Mouse (Mus musculus) forebrain, postnatal 0 days (tissue): ENCODE measurements around the gene Matk. TPM values are rescaled to one million over a fixed set of nuclear protein-coding genes. Genes with fewer than 3 reads are reported as not detected.
A peak's percentile ranks its signal among the peaks of the same experiment; 100 is the strongest.

ENCODE experiments used
- ATAC-seq: fragments of 200-750 bp; cut with Nextera tagmentation; 2 replicates; pipeline ENCODE4 v1.8.0; 2017; ENCODE audit warnings: mild to moderate bottlenecking, moderate library complexity
- DNase-seq: peaks from one replicate; pipeline ENCODE4 v3.0.0-alpha.2; 2015
- H3K27ac ChIP-seq: fragments of 300-500 bp; sonication (generic); 2 replicates; pipeline ENCODE4 v1.5.1; 2014; ENCODE audit warnings: low read depth, mild to moderate bottlenecking, antibody characterized with exemption, low read length, moderate library complexity, mixed read lengths
- H3K27me3 ChIP-seq: fragments of 300-500 bp; sonication (generic); 2 replicates; pipeline ENCODE4 v1.6.1; 2014; ENCODE audit warnings: mild to moderate bottlenecking, low read length, mixed read lengths; ENCODE audit not compliant: insufficient read depth
- H3K36me3 ChIP-seq: fragments of 300-500 bp; sonication (generic); 2 replicates; pipeline ENCODE4 v1.6.1; 2014; ENCODE audit warnings: mild to moderate bottlenecking, moderate library complexity; ENCODE audit not compliant: insufficient read depth
- H3K4me1 ChIP-seq: fragments of 300-500 bp; sonication (generic); 2 replicates; pipeline ENCODE4 v1.6.1; 2014; ENCODE audit warnings: antibody characterized with exemption; ENCODE audit not compliant: insufficient read depth
- H3K4me2 ChIP-seq: fragments of 300-500 bp; sonication (generic); 2 replicates; pipeline ENCODE4 v1.6.1; 2014; ENCODE audit warnings: low read depth, mild to moderate bottlenecking, moderate library complexity
- H3K4me3 ChIP-seq: fragments of 300-500 bp; sonication (generic); 2 replicates; pipeline ENCODE4 v1.5.1; 2014; ENCODE audit warnings: low read depth, low read length, mixed read lengths
- H3K9ac ChIP-seq: fragments of 300-500 bp; sonication (generic); 2 replicates; pipeline ENCODE4 v1.6.1; 2014; ENCODE audit warnings: mild to moderate bottlenecking
- H3K9me3 ChIP-seq: fragments of 300-500 bp; sonication (generic); 2 replicates; pipeline ENCODE4 v1.6.1; 2016; ENCODE audit warnings: low read length
- CTCF ChIP-seq: sonication (generic); IDR thresholded peaks from 2 replicates; pipeline ENCODE4 v1.5.1; 2016; ENCODE audit warnings: antibody characterized with exemption, control low read depth, low read depth
- WGBS: fragments of 180-500 bp; shearing (Covaris S2); extraction: QIAGEN DNeasy Blood & Tissue Kit; methylation state at CpG from one replicate; pipeline ENCODE4 v1.1.7; 2014; 5-methylcytosine and 5-hydroxymethylcytosine counted together
- polyA plus RNA-seq: library from polyadenylated mRNA; unstranded; fragments of >200 nt; fragmentation: Nextera tagmentation; extraction: Ambion mirVana; gene quantifications from 2 replicates; pipeline ENCODE4 v1.2.1, GENCODE M21; 2015
- total RNA-seq: library from RNA; depleted of rRNA; stranded (reverse); fragments of >200 nt; gene quantifications from 2 replicates; pipeline ENCODE4 v1.2.3, GENCODE M21; 2014

Gene Matk
- total and polyA plus RNA-seq, 2 experiments from 2014 or later, result 79.4 to 87.3 TPM

GRCm38 (mm10) chr10:81231436-81231835, 21.3 kb upstream of the Matk start:
- peak overlapping the region; percentile 99; the same call in 1 of the 2 replicates for H3K9ac ChIP-seq
- ATAC-seq, result no peak
- WGBS, result 46% methylated on average over 7 of the region's 7 CpGs

GRCm38 (mm10) chr10:81232580-81233225, 20.0 kb upstream of the Matk start, which contains the start of gene Zfr2:
Zfr2 (plus strand) TSS chr10:81233155.
- peak within 1 kb of the TSS; percentile 72 for H3K4me3 ChIP-seq
- no peaks in the 10 kb centered on the region for H3K27me3 ChIP-seq
- TF ChIP-seq CTCF, result no peak
- 15% methylated on average over 29 of the region's 29 CpGs for WGBS
- DNase-seq (peak; percentile 90), ATAC-seq (peak; percentile 72)
- H3K4me2 ChIP-seq, result peak within 1 kb of the TSS; percentile 73
- H3K4me1 ChIP-seq, result peaks cover 17% of the 10 kb centered on the region
- peak within 1 kb of the TSS; percentile 81 for H3K9ac ChIP-seq
- H3K36me3 ChIP-seq, result 0 out of 2 replicates have a peak, but pooled peaks cover 2% of the 10 kb centered on the region
- H3K9me3 ChIP-seq, result no peaks in the 10 kb centered on the region
- H3K27ac ChIP-seq, result peak within 1 kb of the TSS; percentile 62

More at GRCm38 (mm10) chr10:81231436-81231835, 21.3 kb upstream of the Matk start:
- no peak for TF ChIP-seq CTCF
- DNase-seq, result no peak
- H3K9me3 ChIP-seq, result no peaks in the 10 kb centered on the region
- H3K27ac ChIP-seq, result peak overlapping the region; percentile 98
- peaks cover 17% of the 10 kb centered on the region for H3K4me1 ChIP-seq
- no peaks in the 10 kb centered on the region for H3K27me3 ChIP-seq
- no peaks in the 10 kb centered on the region for H3K36me3 ChIP-seq
- peak overlapping the region; percentile 78 for H3K4me3 ChIP-seq
- H3K4me2 ChIP-seq, result peak overlapping the region; percentile 72

- Histone ChIP-seq H3K36me3 (0 out of 2 replicates have a peak, but pooled peaks cover 4% of the 10 kb centered on the region), H3K4me1 (peaks cover 17% of the 10 kb centered on the region), H3K9ac (peak overlapping the region; percentile 81), H3K27me3 (no peaks in the 10 kb centered on the region), H3K9me3 (no peaks in the 10 kb centered on the region), H3K4me2 (peak overlapping the region; percentile 73), H3K4me3 (peak overlapping the region; percentile 72), H3K27ac (peak overlapping the region; percentile 62)
- 4% methylated on average over 21 of the region's 28 CpGs for WGBS
- ATAC-seq, result peak; percentile 21
- TF ChIP-seq CTCF, result no peak
- no peak for DNase-seq
Measured at GRCm38 (mm10) chr10:81233226-81233585, 19.5 kb upstream of the Matk start.

GRCm38 (mm10) chr10:81234206-81234605, 18.5 kb upstream of the Matk start:
- Histone ChIP-seq H3K4me1 (peaks cover 7% of the 10 kb centered on the region), H3K4me3 (no peak overlapping the region), H3K9me3 (no peaks in the 10 kb centered on the region), H3K27me3 (no peaks in the 10 kb centered on the region), H3K4me2 (peak overlapping the region; percentile 73), H3K36me3 (0 out of 2 replicates have a peak, but pooled peaks cover 4% of the 10 kb centered on the region), H3K9ac (no peak overlapping the region), H3K27ac (no peak overlapping the region)
- ATAC-seq (no peak), DNase-seq (no peak)
- no peak for TF ChIP-seq CTCF
- WGBS, result 81% methylated on average over 6 of the region's 6 CpGs

GRCm38 (mm10) chr10:81236471-81237268, 16.1 kb upstream of the Matk start:
- Histone ChIP-seq H3K27ac (no peak overlapping the region), H3K9ac (no peak overlapping the region), H3K9me3 (no peaks in the 10 kb centered on the region), H3K4me3 (no peak overlapping the region), H3K27me3 (peaks cover 4% of the 10 kb centered on the region; the same call in 1 of the 2 replicates), H3K36me3 (0 out of 2 replicates have a peak, but pooled peaks cover 4% of the 10 kb centered on the region), H3K4me2 (no peak overlapping the region), H3K4me1 (0 out of 2 replicates have a peak, but pooled peaks cover 4% of the 10 kb centered on the region)
- DNase-seq (no peak), ATAC-seq (no peak)
- 87% methylated on average over 12 of the region's 12 CpGs for WGBS
- TF ChIP-seq CTCF, result no peak

DNA sequence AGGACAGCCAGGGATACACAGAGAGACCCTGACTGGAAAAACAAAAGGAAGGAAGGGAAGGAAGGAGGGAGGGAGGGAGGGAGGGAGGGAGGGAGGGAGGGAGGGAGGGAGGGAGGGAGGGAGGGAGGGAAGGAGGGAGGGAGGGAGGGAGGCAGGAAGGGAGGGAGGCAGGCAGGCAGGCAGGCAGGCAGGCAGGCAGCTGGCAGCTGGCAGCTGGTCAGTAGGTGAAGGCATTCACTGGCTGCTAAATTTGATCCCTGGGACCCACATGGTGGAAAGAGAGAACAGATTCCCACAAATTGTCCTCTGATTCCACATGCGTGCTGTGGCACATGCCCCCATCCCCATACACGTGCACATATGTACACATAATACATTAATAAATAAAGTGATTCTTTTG, 14.1 kb upstream of the Matk start:
- no peak overlapping the region for H3K4me3 ChIP-seq
- no peak for TF ChIP-seq CTCF
- ATAC-seq, result no peak

More for the DNA sequence above, 14.1 kb upstream of the Matk start:
- no peak for DNase-seq
- 0 out of 2 replicates have a peak, but pooled peaks cover 2% of the 10 kb centered on the region for H3K4me1 ChIP-seq
- WGBS, result 80% methylated on average over 2 of the region's 2 CpGs
- peaks cover 4% of the 10 kb centered on the region; the same call in 1 of the 2 replicates for H3K27me3 ChIP-seq
- H3K9ac ChIP-seq, result no peak overlapping the region
- H3K9me3 ChIP-seq, result no peaks in the 10 kb centered on the region
- no peak overlapping the region for H3K4me2 ChIP-seq
- H3K27ac ChIP-seq, result no peak overlapping the region
- peaks cover 7% of the 10 kb centered on the region; the same call in 1 of the 2 replicates for H3K36me3 ChIP-seq
